Mouse (Mus musculus) forebrain, embryonic 16.5 days (tissue): Measurements from ENCODE around the gene Negr1. TPM values are rescaled to one million over a fixed set of nuclear protein-coding genes. Genes with fewer than 3 reads are reported as not detected.

Source experiments
- ATAC-seq: fragments of 200-750 bp; cut with Nextera tagmentation; 2 replicates; pipeline ENCODE4 v1.8.0; 2017; ENCODE audit warnings: mild to moderate bottlenecking, moderate library complexity
- H3K27ac ChIP-seq: fragments of 300-500 bp; sonication (generic); 2 replicates; pipeline ENCODE4 v1.5.1; 2014; ENCODE audit warnings: low read length, control low read depth
- H3K27me3 ChIP-seq: fragments of 300-500 bp; sonication (generic); replicated peaks from 2 replicates; pipeline ENCODE4 v1.6.1; 2014; ENCODE audit warnings: low read length; ENCODE audit not compliant: control insufficient read depth, insufficient read depth
- H3K36me3 ChIP-seq: fragments of 300-500 bp; sonication (generic); 2 replicates; pipeline ENCODE4 v1.6.1; 2014; ENCODE audit not compliant: control insufficient read depth, insufficient read depth
- H3K4me1 ChIP-seq: fragments of 300-500 bp; sonication (generic); replicated peaks from 2 replicates; pipeline ENCODE4 v1.6.1; 2014; ENCODE audit warnings: low read length; ENCODE audit not compliant: control insufficient read depth, insufficient read depth
- H3K4me2 ChIP-seq: fragments of 300-500 bp; sonication (generic); 2 replicates; pipeline ENCODE4 v1.6.1; 2014; ENCODE audit warnings: mild to moderate bottlenecking, low read length, control low read depth
- H3K4me3 ChIP-seq: fragments of 300-500 bp; sonication (generic); replicated peaks from 2 replicates; pipeline ENCODE4 v1.5.1; 2014; ENCODE audit warnings: mild to moderate bottlenecking, low read length, control low read depth
- H3K9ac ChIP-seq: fragments of 300-500 bp; sonication (generic); replicated peaks from 2 replicates; pipeline ENCODE4 v1.6.1; 2014; ENCODE audit warnings: low read depth, low read length, control low read depth
- H3K9me3 ChIP-seq: fragments of 300-500 bp; sonication (generic); 2 replicates; pipeline ENCODE4 v1.6.1; 2016; ENCODE audit warnings: low read length; ENCODE audit not compliant: control insufficient read depth
- WGBS: fragments of 180-500 bp; shearing (Covaris S2); extraction: QIAGEN DNeasy Blood & Tissue Kit; methylation state at CpG from one replicate; pipeline ENCODE4 v1.1.7; 2014; 5-methylcytosine and 5-hydroxymethylcytosine counted together
- polyA plus RNA-seq: library from polyadenylated mRNA; unstranded; fragments of >200 nt; fragmentation: Nextera tagmentation; extraction: Ambion mirVana; gene quantifications from 2 replicates; pipeline ENCODE4 v1.2.1, GENCODE M21; 2015

The Negr1 gene
- polyA plus RNA-seq, 1 experiment from 2014 or later, result 44.7 TPM

GRCm38 (mm10) chr3:157082808-157083784, 521.5 kb downstream of the Negr1 start:
- Histone ChIP-seq H3K27me3 (no peaks in the 10 kb centered on the region), H3K36me3 (no peaks in the 10 kb centered on the region), H3K9me3 (no peaks in the 10 kb centered on the region), H3K4me1 (no peaks in the 10 kb centered on the region), H3K4me2 (no peak overlapping the region), H3K27ac (no peak overlapping the region), H3K4me3 (no peak overlapping the region), H3K9ac (no peak overlapping the region)
- ATAC-seq, result 0 out of 2 replicates have a peak, but pooled peaks have one; percentile 36
- 79% methylated on average over 8 of the region's 8 CpGs for WGBS

- Histone ChIP-seq H3K27ac (no peak overlapping the region), H3K4me2 (no peak overlapping the region), H3K9ac (no peak overlapping the region), H3K9me3 (no peaks in the 10 kb centered on the region), H3K4me1 (no peaks in the 10 kb centered on the region), H3K4me3 (no peak overlapping the region), H3K27me3 (no peaks in the 10 kb centered on the region), H3K36me3 (no peaks in the 10 kb centered on the region)
- ATAC-seq, result no peak
- 89% methylated on average over 1 of the region's 1 CpGs for WGBS
Measured at GRCm38 (mm10) chr3:157085180-157085579, 523.6 kb downstream of the Negr1 start.

GRCm38 (mm10) chr3:157090051-157090450, 528.5 kb downstream of the Negr1 start:
- no peak overlapping the region for H3K4me3 ChIP-seq
- no peak for ATAC-seq
- H3K9ac ChIP-seq, result no peak overlapping the region
- no peaks in the 10 kb centered on the region for H3K27me3 ChIP-seq
- H3K4me1 ChIP-seq, result no peaks in the 10 kb centered on the region
- no peaks in the 10 kb centered on the region for H3K9me3 ChIP-seq
- 77% methylated on average over 4 of the region's 4 CpGs for WGBS
- no peak overlapping the region for H3K27ac ChIP-seq
- H3K4me2 ChIP-seq, result no peak overlapping the region
- no peaks in the 10 kb centered on the region for H3K36me3 ChIP-seq

GRCm38 (mm10) chr3:157096284-157096683, 534.7 kb downstream of the Negr1 start:
- Histone ChIP-seq H3K4me1 (no peaks in the 10 kb centered on the region), H3K4me2 (no peak overlapping the region), H3K36me3 (no peaks in the 10 kb centered on the region), H3K27ac (no peak overlapping the region), H3K9ac (no peak overlapping the region), H3K9me3 (no peaks in the 10 kb centered on the region), H3K27me3 (no peaks in the 10 kb centered on the region), H3K4me3 (no peak overlapping the region)
- no peak for ATAC-seq
- 97% methylated on average over 1 of the region's 1 CpGs for WGBS

- no peak overlapping the region for H3K27ac ChIP-seq
- H3K4me1 ChIP-seq, result no peaks in the 10 kb centered on the region
- no peak overlapping the region for H3K9ac ChIP-seq
- H3K4me2 ChIP-seq, result no peak overlapping the region
- no peaks in the 10 kb centered on the region for H3K27me3 ChIP-seq
- no peaks in the 10 kb centered on the region for H3K9me3 ChIP-seq
- no peak for ATAC-seq
- H3K4me3 ChIP-seq, result no peak overlapping the region
- H3K36me3 ChIP-seq, result no peaks in the 10 kb centered on the region
Measured at GRCm38 (mm10) chr3:157097514-157097913, 535.9 kb downstream of the Negr1 start.

GRCm38 (mm10) chr3:157098417-157098816, 536.8 kb downstream of the Negr1 start:
- no peak overlapping the region for H3K9ac ChIP-seq
- H3K27me3 ChIP-seq, result no peaks in the 10 kb centered on the region
- no peaks in the 10 kb centered on the region for H3K9me3 ChIP-seq
- H3K4me2 ChIP-seq, result no peak overlapping the region
- no peaks in the 10 kb centered on the region for H3K4me1 ChIP-seq
- H3K27ac ChIP-seq, result no peak overlapping the region
- ATAC-seq, result no peak
- H3K4me3 ChIP-seq, result no peak overlapping the region
- H3K36me3 ChIP-seq, result no peaks in the 10 kb centered on the region
- 50% methylated on average over 6 of the region's 6 CpGs for WGBS

- no peak overlapping the region for H3K9ac ChIP-seq
- H3K27ac ChIP-seq, result no peak overlapping the region
- no peaks in the 10 kb centered on the region for H3K27me3 ChIP-seq
- no peaks in the 10 kb centered on the region for H3K4me1 ChIP-seq
- H3K4me2 ChIP-seq, result no peak overlapping the region
- H3K9me3 ChIP-seq, result no peaks in the 10 kb centered on the region
- H3K36me3 ChIP-seq, result no peaks in the 10 kb centered on the region
- H3K4me3 ChIP-seq, result no peak overlapping the region
- WGBS, result 90% methylated on average over 3 of the region's 3 CpGs
- ATAC-seq, result no peak
Measured at GRCm38 (mm10) chr3:157104866-157105579, 543.4 kb downstream of the Negr1 start.

GRCm38 (mm10) chr3:157105580-157106264, 544.1 kb downstream of the Negr1 start:
- Histone ChIP-seq H3K36me3 (no peaks in the 10 kb centered on the region), H3K9me3 (no peaks in the 10 kb centered on the region), H3K9ac (no peak overlapping the region), H3K4me2 (no peak overlapping the region), H3K4me3 (no peak overlapping the region), H3K27me3 (no peaks in the 10 kb centered on the region), H3K27ac (no peak overlapping the region), H3K4me1 (no peaks in the 10 kb centered on the region)
- 80% methylated on average over 6 of the region's 6 CpGs for WGBS
- no peak for ATAC-seq

- ATAC-seq, result no peak
- Histone ChIP-seq H3K36me3 (no peaks in the 10 kb centered on the region), H3K27me3 (no peaks in the 10 kb centered on the region), H3K9ac (no peak overlapping the region), H3K4me2 (no peak overlapping the region), H3K27ac (no peak overlapping the region), H3K9me3 (no peaks in the 10 kb centered on the region), H3K4me1 (no peaks in the 10 kb centered on the region), H3K4me3 (no peak overlapping the region)
- WGBS, result 88% methylated on average over 2 of the region's 2 CpGs
Measured at GRCm38 (mm10) chr3:157108156-157108555, 546.6 kb downstream of the Negr1 start.
